Mouse (Mus musculus): ENCODE results near the gene Rin3.

GRCm38 (mm10) chr12:102251070-102251469 lies 31.8 kb upstream of the Rin3 start:
- TF ChIP-seq CTCF (IDR thresholded peaks at IDR 0.05; ENCODE audit: control insufficient read depth, insufficient read depth, low read length): no peak
- TF ChIP-seq POLR2A (IDR thresholded peaks at IDR 0.05; ENCODE audit: borderline replicate concordance, control insufficient read depth, low read depth, low read length): no peak
